Mouse (Mus musculus): Measurements from ENCODE around the gene Ttyh3.

GRCm38 (mm10) chr5:140680950-140681349 lies 32.1 kb upstream of the Ttyh3 start:
- TF ChIP-seq CTCF (IDR thresholded peaks at IDR 0.05; ENCODE audit: control insufficient read depth, insufficient read depth, insufficient read length) (no peak), USF1 (IDR thresholded peaks at IDR 0.05; ENCODE audit: low read depth) (no peak), MAX (IDR thresholded peaks at IDR 0.05) (no peak), MYOD1 (IDR thresholded peaks at IDR 0.05; ENCODE audit: control insufficient read depth, insufficient read length, low read depth) (no peak)
